Mouse (Mus musculus) CH12.LX (cell line): ENCODE measurements at regions not wholly inside any gene's neighbourhood (a gene's known extent, or its start where the extent isn't known, plus 50 kb on each side); places are given as distances from the start of the nearest gene placed in this dataset.

Experiments
- DNase-seq: peaks from one replicate; pipeline ENCODE4 v3.0.0-alpha.2; 2013; ENCODE audit errors: extremely low read depth
- H3K27ac ChIP-seq: 2 replicates; pipeline ENCODE4 v1.5.1; 2012; ENCODE audit warnings: low read depth, mild to moderate bottlenecking, control low read depth, moderate library complexity; ENCODE audit not compliant: insufficient read depth
- H3K27me3 ChIP-seq: replicated peaks from 2 replicates; pipeline ENCODE3; 2012; ENCODE audit warnings: inconsistent platforms
- H3K36me3 ChIP-seq, 2 experiments: replicated peaks in 1 of 2; 2 replicates each; pipeline versions ENCODE3 to v1.6.1; 2012; ENCODE audit warnings: inconsistent platforms in 1 of 2, low read length in 1 of 2, mild to moderate bottlenecking in 1 of 2, mixed read lengths in 1 of 2, moderate library complexity in 1 of 2; ENCODE audit not compliant: control insufficient read depth in 1 of 2, insufficient read depth in 1 of 2
- H3K4me1 ChIP-seq, 2 experiments: 2 replicates each; pipeline ENCODE4 v1.6.1; 2012; ENCODE audit warnings: inconsistent platforms in 1 of 2, moderate library complexity in 1 of 2; ENCODE audit not compliant: insufficient read depth in 2 of 2, control insufficient read depth in 1 of 2
- H3K4me2 ChIP-seq: 2 replicates; pipeline ENCODE4 v1.6.1; 2012; ENCODE audit warnings: low read depth, mild to moderate bottlenecking, control low read depth; ENCODE audit not compliant: poor library complexity, insufficient read depth, severe bottlenecking
- H3K4me3 ChIP-seq, 3 experiments: fragments of 150-350 bp in 1 of 3; sonication (generic) in 1 of 3; replicated peaks in 1 of 3; 2 replicates each; pipeline versions ENCODE3 to v1.5.1; 2011 to 2012; ENCODE audit warnings: low read depth in 2 of 3, low read length in 2 of 3, mild to moderate bottlenecking in 2 of 3, moderate library complexity in 2 of 3, control low read depth in 1 of 3, improper control_type of control experiment in 1 of 3, inconsistent platforms in 1 of 3, mixed read lengths in 1 of 3; ENCODE audit not compliant: poor library complexity in 1 of 3
- H3K79me2 ChIP-seq: replicated peaks from 2 replicates; pipeline ENCODE4 v1.6.1; 2012; ENCODE audit warnings: mild to moderate bottlenecking, moderate library complexity; ENCODE audit not compliant: control insufficient read depth, poor library complexity, insufficient read depth, severe bottlenecking; ENCODE audit errors: extremely low read depth
- H3K9ac ChIP-seq: 2 replicates; pipeline ENCODE4 v1.6.1; 2012; ENCODE audit warnings: low read depth, mild to moderate bottlenecking, control low read depth, moderate library complexity; ENCODE audit not compliant: insufficient read depth
- H3K9me3 ChIP-seq: replicated peaks from 2 replicates; pipeline ENCODE3; 2012; ENCODE audit warnings: low read length, inconsistent platforms, mixed read lengths
- E2F4 ChIP-seq: IDR thresholded peaks from 2 replicates; pipeline ENCODE4 v1.6.1; 2011; ENCODE audit warnings: low read depth, low read length, improper control_type of control experiment; ENCODE audit not compliant: insufficient replicate concordance
- ETS1 ChIP-seq: conservative IDR thresholded peaks from 2 replicates; pipeline ENCODE4 v1.6.1; 2012; ENCODE audit warnings: low read depth, mild to moderate bottlenecking, inconsistent platforms, low read length, improper control_type of control experiment, moderate library complexity
- GABPA ChIP-seq: IDR thresholded peaks from 2 replicates; pipeline ENCODE4 v1.6.1; 2012; ENCODE audit warnings: low read depth, low read length, improper control_type of control experiment, inconsistent platforms; ENCODE audit not compliant: insufficient replicate concordance
- IRF4 ChIP-seq: IDR thresholded peaks from 2 replicates; pipeline ENCODE4 v1.6.1; 2014; ENCODE audit warnings: low read depth, mild to moderate bottlenecking, inconsistent platforms, low read length, improper control_type of control experiment
- JUN ChIP-seq: IDR thresholded peaks from 2 replicates; pipeline ENCODE4 v1.6.1; 2011; ENCODE audit warnings: low read depth, mild to moderate bottlenecking, low read length, improper control_type of control experiment, moderate library complexity; ENCODE audit not compliant: insufficient read depth
- JUND ChIP-seq: conservative IDR thresholded peaks from 2 replicates; pipeline ENCODE4 v1.6.1; 2011; ENCODE audit warnings: low read depth, low read length, improper control_type of control experiment
- MAX ChIP-seq: IDR thresholded peaks from 2 replicates; pipeline ENCODE4 v1.6.1; 2011; ENCODE audit warnings: low read length, improper control_type of control experiment
- MAZ ChIP-seq: IDR thresholded peaks from 2 replicates; pipeline ENCODE4 v1.6.1; 2012; ENCODE audit warnings: low read depth, mild to moderate bottlenecking, inconsistent platforms, low read length, improper control_type of control experiment, moderate library complexity
- MEF2A ChIP-seq: IDR thresholded peaks from 2 replicates; pipeline ENCODE4 v1.6.1; 2014; ENCODE audit warnings: low read depth, mild to moderate bottlenecking, inconsistent platforms, low read length, improper control_type of control experiment, borderline replicate concordance
- MXI1 ChIP-seq: IDR thresholded peaks from 2 replicates; pipeline ENCODE4 v1.6.1; 2011; ENCODE audit warnings: mild to moderate bottlenecking, low read depth, low read length, improper control_type of control experiment
- PAX5 ChIP-seq: IDR thresholded peaks from 2 replicates; pipeline ENCODE4 v1.6.1; 2012; ENCODE audit warnings: low read length, inconsistent platforms, mixed read lengths
- POLR2AphosphoS2 ChIP-seq: IDR thresholded peaks from 2 replicates; pipeline ENCODE4 v1.6.1; 2011; ENCODE audit warnings: low read depth, low read length, improper control_type of control experiment
- SIN3A ChIP-seq: IDR thresholded peaks from 2 replicates; pipeline ENCODE4 v1.6.1; 2012; ENCODE audit warnings: low read length, improper control_type of control experiment, inconsistent platforms
- TCF12 ChIP-seq: IDR thresholded peaks from 2 replicates; pipeline ENCODE4 v1.6.1; 2014; ENCODE audit warnings: low read depth, mild to moderate bottlenecking, inconsistent platforms, low read length, improper control_type of control experiment
- UBTF ChIP-seq: IDR thresholded peaks from 2 replicates; pipeline ENCODE4 v1.6.1; 2012; ENCODE audit warnings: low read depth, mild to moderate bottlenecking, inconsistent platforms, low read length, improper control_type of control experiment, moderate library complexity
- ZKSCAN1 ChIP-seq: IDR thresholded peaks from 2 replicates; pipeline ENCODE4 v1.6.1; 2012; ENCODE audit warnings: low read depth, inconsistent platforms, low read length, improper control_type of control experiment, borderline replicate concordance
- ZMIZ1 ChIP-seq: IDR thresholded peaks from 2 replicates; pipeline ENCODE4 v1.6.1; 2012; ENCODE audit warnings: low read depth, mild to moderate bottlenecking, inconsistent platforms, low read length, improper control_type of control experiment
- dilution Hi-C: fragments of 300-500 bp; cut with MboI; formaldehyde crosslinking; loops from 2 replicates; pipeline ENCODE4 v1.14.3; 2020; ENCODE audit warnings: low sequenced_read_pairs; ENCODE audit not compliant: extremely low pct_unique_long_range_greater_than_20kb, extremely low pct_ligation_motif_present
- in situ Hi-C: fragments of 300-500 bp; cut with MboI; formaldehyde crosslinking; loops from 3 replicates; pipeline ENCODE4 v1.14.3; 2019; ENCODE audit warnings: low sequenced_read_pairs, low pct_ligation_motif_present, low pct_unique_long_range_greater_than_20kb, mixed read lengths

- Histone ChIP-seq H3K9ac (no peak overlapping the region), H3K36me3 (no peaks in the 10 kb centered on the region), H3K27ac (no peak overlapping the region), H3K4me3 (no peak overlapping the region), H3K4me1 (peaks cover 11 to 20% of the 10 kb centered on the region in 2 experiments), H3K79me2 (no peaks in the 10 kb centered on the region), H3K9me3 (peaks cover 11% of the 10 kb centered on the region), H3K27me3 (peaks cover 31% of the 10 kb centered on the region), H3K4me2 (no peak overlapping the region)
- in situ Hi-C loops, result no loop called here
- dilution Hi-C loops, result no loop called here
- no peak for DNase-seq
- TF ChIP-seq MEF2A, result no peak
- no peak for TF ChIP-seq UBTF
- no peak for TF ChIP-seq TCF12
- TF ChIP-seq JUND, result no peak
- TF ChIP-seq POLR2AphosphoS2, result no peak
- no peak for TF ChIP-seq PAX5
- TF ChIP-seq ZKSCAN1, result no peak
- no peak for TF ChIP-seq GABPA
These were observed 69.9 kb upstream of the Sulf2 start for GRCm38 (mm10) chr2:166225354-166225753.

GRCm38 (mm10) chr2:166218783-166219182, 63.3 kb upstream of the Sulf2 start:
- peaks cover 64% of the 10 kb centered on the region for H3K27me3 ChIP-seq

GRCm38 (mm10) chr2:166216512-166216865, 61.0 kb upstream of the Sulf2 start:
- Histone ChIP-seq H3K4me3 (no peak overlapping the region), H3K9me3 (no peaks in the 10 kb centered on the region), H3K27ac (no peak overlapping the region), H3K27me3 (peaks cover 62% of the 10 kb centered on the region), H3K9ac (no peak overlapping the region), H3K4me2 (no peak overlapping the region), H3K4me1 (no peaks in the 10 kb centered on the region; a peak in 1 of 4 replicates), H3K36me3 (no peaks in the 10 kb centered on the region), H3K79me2 (no peaks in the 10 kb centered on the region)
- in situ Hi-C loops (no loop called here), dilution Hi-C loops (no loop called here)
- TF ChIP-seq JUN, result no peak
- DNase-seq, result no peak

More at GRCm38 (mm10) chr2:166218783-166219182, 63.3 kb upstream of the Sulf2 start:
- no peak for DNase-seq
- H3K27ac ChIP-seq, result no peak overlapping the region
- H3K79me2 ChIP-seq, result no peaks in the 10 kb centered on the region
- no peaks in the 10 kb centered on the region for H3K36me3 ChIP-seq
- H3K4me2 ChIP-seq, result no peak overlapping the region
- no peaks in the 10 kb centered on the region; a peak in 1 of 4 replicates for H3K4me1 ChIP-seq
- no peak overlapping the region for H3K9ac ChIP-seq
- H3K9me3 ChIP-seq, result no peaks in the 10 kb centered on the region
- in situ Hi-C loops (no loop called here), dilution Hi-C loops (no loop called here)
- no peak overlapping the region for H3K4me3 ChIP-seq
- TF ChIP-seq ETS1 (no peak), SIN3A (no peak), ZMIZ1 (no peak), MAZ (no peak), PAX5 (no peak), E2F4 (no peak), MXI1 (no peak), MAX (no peak), JUN (no peak), JUND (no peak), IRF4 (no peak), UBTF (no peak)
